Mouse (Mus musculus) liver, embryonic 11.5 days (tissue): Measurements from ENCODE around the gene Krt81. TPM values are rescaled to one million over a fixed set of nuclear protein-coding genes. Genes with fewer than 3 reads are reported as not detected.
A peak's percentile ranks its signal among the peaks of the same experiment; 100 is the strongest.

Source experiments
- ATAC-seq: fragments of 200-750 bp; cut with Nextera tagmentation; replicated peaks from 2 replicates; pipeline ENCODE4 v1.8.0; 2017; ENCODE audit warnings: moderate number of reproducible peaks, mild to moderate bottlenecking, moderate TSS enrichment, moderate library complexity; ENCODE audit not compliant: low FRiP score
- DNase-seq: peaks from one replicate; pipeline ENCODE4 v3.0.0-alpha.2; 2017; ENCODE audit warnings: low spot score
- H3K27ac ChIP-seq: fragments of 300-500 bp; sonication (generic); 2 replicates; pipeline ENCODE4 v1.5.1; 2014; ENCODE audit warnings: mild to moderate bottlenecking, low read depth, low read length, control low read depth
- H3K27me3 ChIP-seq: fragments of 300-500 bp; sonication (generic); replicated peaks from 2 replicates; pipeline ENCODE4 v1.6.1; 2014; ENCODE audit warnings: low read length, mixed read lengths; ENCODE audit not compliant: control insufficient read depth, insufficient read depth
- H3K36me3 ChIP-seq: fragments of 300-500 bp; sonication (generic); 2 replicates; pipeline ENCODE4 v1.6.1; 2014; ENCODE audit warnings: mild to moderate bottlenecking, low read length, moderate library complexity, mixed read lengths; ENCODE audit not compliant: control insufficient read depth, insufficient read depth
- H3K4me1 ChIP-seq: fragments of 300-500 bp; sonication (generic); replicated peaks from 2 replicates; pipeline ENCODE4 v1.6.1; 2014; ENCODE audit warnings: low read length, mixed read lengths; ENCODE audit not compliant: control insufficient read depth, insufficient read depth
- H3K4me2 ChIP-seq: fragments of 300-500 bp; sonication (generic); 2 replicates; pipeline ENCODE4 v1.6.1; 2014; ENCODE audit warnings: mild to moderate bottlenecking, control low read depth, moderate library complexity
- H3K4me3 ChIP-seq: fragments of 300-500 bp; sonication (generic); 2 replicates; pipeline ENCODE4 v1.5.1; 2014; ENCODE audit warnings: low read depth, low read length, control low read depth
- H3K9ac ChIP-seq: fragments of 300-500 bp; sonication (generic); 2 replicates; pipeline ENCODE4 v1.6.1; 2014; ENCODE audit warnings: low read depth, low read length, control low read depth
- H3K9me3 ChIP-seq: fragments of 300-500 bp; sonication (generic); 2 replicates; pipeline ENCODE4 v1.6.1; 2016; ENCODE audit warnings: low read length, inconsistent platforms, mixed read lengths; ENCODE audit not compliant: control insufficient read depth
- WGBS: fragments of 180-500 bp; shearing (Covaris S2); extraction: QIAGEN DNeasy Blood & Tissue Kit; methylation state at CpG from one replicate; pipeline ENCODE4 v1.1.7; 2014; 5-methylcytosine and 5-hydroxymethylcytosine counted together
- polyA plus RNA-seq: library from polyadenylated mRNA; unstranded; fragments of >200 nt; fragmentation: Nextera tagmentation; extraction: Ambion mirVana; gene quantifications from 2 replicates; pipeline ENCODE4 v1.2.1, GENCODE M21; 2014

Krt81 gene
- polyA plus RNA-seq, 1 experiment from 2014 or later, result not detected

DNA sequence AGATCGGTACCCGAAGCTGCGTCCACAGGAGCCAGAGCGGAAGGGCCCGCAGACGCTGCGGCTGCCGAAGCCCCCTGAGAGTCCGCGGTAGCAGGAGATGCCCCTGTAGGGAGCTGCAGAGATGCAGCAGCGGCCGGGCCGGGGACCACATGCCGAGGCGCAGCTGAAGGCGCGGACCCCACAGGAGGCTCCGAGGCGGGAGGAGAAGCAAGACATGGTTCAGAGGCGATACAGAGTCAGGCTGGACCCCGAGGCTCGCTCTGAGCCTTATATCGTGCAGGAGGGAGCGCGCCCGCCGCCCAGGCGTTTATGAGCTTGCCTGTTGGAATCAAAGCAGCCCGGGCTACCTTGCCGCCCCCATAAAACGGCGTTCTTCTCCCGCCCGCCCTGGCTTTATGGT, 25.0 kb downstream of the Krt81 start, which contains the start of gene Krt87:
TSS of gene Krt87 (minus strand) at position 250 of the 400 bp plus-strand sequence.
- no peak for DNase-seq
- H3K27ac ChIP-seq, result no peak within 1 kb of the TSS
- WGBS, result 5% methylated on average over 34 of the region's 34 CpGs
- no peak for ATAC-seq
- H3K36me3 ChIP-seq, result no peaks in the 10 kb centered on the region
- no peak within 1 kb of the TSS for H3K9ac ChIP-seq
- H3K9me3 ChIP-seq, result no peaks in the 10 kb centered on the region
- H3K27me3 ChIP-seq, result peaks cover 36% of the 10 kb centered on the region
- H3K4me2 ChIP-seq, result peak within 1 kb of the TSS; percentile 40
- H3K4me3 ChIP-seq, result no peak within 1 kb of the TSS
- H3K4me1 ChIP-seq, result no peaks in the 10 kb centered on the region

DNA sequence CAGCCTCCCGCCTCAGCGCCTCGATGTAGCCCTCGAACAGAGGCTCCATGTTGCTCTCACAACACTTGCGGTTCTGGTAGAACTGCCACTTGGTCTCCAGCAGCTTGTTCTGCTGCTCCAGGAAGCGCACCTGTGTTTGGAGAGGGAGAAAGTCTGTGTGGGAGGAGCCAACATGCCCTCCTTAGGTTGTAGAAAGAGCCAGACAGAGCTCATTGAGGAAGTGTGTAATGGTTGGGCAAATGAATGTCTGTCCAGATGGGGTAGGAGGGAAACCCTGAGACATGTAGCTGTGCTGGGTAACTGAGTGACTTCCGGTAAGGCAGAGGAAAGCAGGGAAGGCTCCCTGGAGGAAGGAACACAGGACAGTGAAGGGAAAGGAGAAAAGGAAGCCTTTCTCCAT, 26.9 kb downstream of the Krt81 start:
- H3K4me1 ChIP-seq, result no peaks in the 10 kb centered on the region
- no peaks in the 10 kb centered on the region for H3K9me3 ChIP-seq
- H3K27me3 ChIP-seq, result peaks cover 36% of the 10 kb centered on the region
- H3K4me2 ChIP-seq, result no peak overlapping the region
- ATAC-seq (no peak), DNase-seq (no peak)
- H3K27ac ChIP-seq, result no peak overlapping the region
- H3K4me3 ChIP-seq, result no peak overlapping the region
- H3K9ac ChIP-seq, result no peak overlapping the region
- no peaks in the 10 kb centered on the region for H3K36me3 ChIP-seq
- 75% methylated on average over 7 of the region's 7 CpGs for WGBS

DNA sequence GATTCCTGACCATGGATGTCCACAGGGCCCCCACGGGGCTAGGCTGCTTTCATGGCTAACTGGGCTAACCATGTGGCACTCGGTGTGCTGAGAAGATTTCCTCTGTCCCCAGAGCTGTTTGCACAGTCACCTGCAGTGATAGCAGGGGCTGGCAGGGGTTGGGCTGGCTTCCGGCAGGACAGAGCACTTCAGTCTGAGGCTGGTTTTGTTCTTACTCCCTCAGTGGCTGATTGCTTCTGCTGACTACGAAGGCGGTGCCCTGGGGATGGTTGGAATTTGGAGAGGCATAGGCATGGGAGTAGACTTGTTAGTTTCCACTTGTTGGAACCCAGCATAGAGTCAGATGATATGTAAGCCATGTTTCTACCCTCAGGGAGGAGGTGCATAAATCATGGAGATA, 38.6 kb downstream of the Krt81 start:
- H3K27me3 ChIP-seq, result no peaks in the 10 kb centered on the region
- no peak overlapping the region for H3K9ac ChIP-seq
- H3K4me1 ChIP-seq, result no peaks in the 10 kb centered on the region
- WGBS, result 34% methylated on average over 5 of the region's 5 CpGs
- H3K9me3 ChIP-seq, result no peaks in the 10 kb centered on the region
- no peak overlapping the region for H3K4me2 ChIP-seq
- DNase-seq, result no peak
- no peak for ATAC-seq
- H3K27ac ChIP-seq, result no peak overlapping the region
- H3K36me3 ChIP-seq, result no peaks in the 10 kb centered on the region
- no peak overlapping the region for H3K4me3 ChIP-seq

DNA sequence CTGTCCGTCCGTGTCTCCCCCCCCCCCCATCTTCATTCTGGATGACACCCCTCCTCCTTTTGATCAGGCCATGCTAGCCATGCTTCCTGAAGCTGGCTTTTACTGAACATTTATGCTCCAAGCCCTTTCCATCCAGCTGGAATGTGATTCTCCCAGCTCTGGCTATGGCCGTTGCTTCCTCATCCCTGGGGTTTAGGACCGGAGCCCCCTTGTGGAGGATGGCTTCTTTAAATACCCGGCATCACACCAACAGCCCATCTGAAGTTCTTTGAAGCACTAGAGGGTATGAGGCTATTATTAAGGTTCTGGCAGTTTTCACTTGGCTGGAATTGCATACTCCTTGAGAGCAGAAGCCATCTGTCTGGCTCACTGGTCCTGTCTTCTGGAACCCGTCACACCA, 42.6 kb downstream of the Krt81 start:
- Histone ChIP-seq H3K4me2 (no peak overlapping the region), H3K27ac (no peak overlapping the region), H3K9ac (no peak overlapping the region), H3K27me3 (no peaks in the 10 kb centered on the region), H3K9me3 (no peaks in the 10 kb centered on the region), H3K36me3 (no peaks in the 10 kb centered on the region), H3K4me3 (no peak overlapping the region), H3K4me1 (no peaks in the 10 kb centered on the region)
- no peak for ATAC-seq
- 48% methylated on average over 6 of the region's 6 CpGs for WGBS
- no peak for DNase-seq

GRCm38 (mm10) chr15:101418950-101419349, 44.6 kb downstream of the Krt81 start:
- no peak overlapping the region for H3K4me3 ChIP-seq
- H3K4me2 ChIP-seq, result no peak overlapping the region
- no peaks in the 10 kb centered on the region for H3K36me3 ChIP-seq
- H3K27me3 ChIP-seq, result no peaks in the 10 kb centered on the region
- ATAC-seq, result no peak
- WGBS, result 72% methylated on average over 4 of the region's 4 CpGs
- H3K9me3 ChIP-seq, result no peaks in the 10 kb centered on the region
- 0 out of 2 replicates have a peak, but pooled peaks cover 2% of the 10 kb centered on the region for H3K4me1 ChIP-seq
- no peak overlapping the region for H3K27ac ChIP-seq
- no peak overlapping the region for H3K9ac ChIP-seq
- no peak for DNase-seq

GRCm38 (mm10) chr15:101414807-101415565, 48.6 kb downstream of the Krt81 start:
- ATAC-seq (no peak), DNase-seq (no peak)
- H3K27me3 ChIP-seq, result peaks cover 27% of the 10 kb centered on the region
- WGBS, result 39% methylated on average over 11 of the region's 11 CpGs
- no peak overlapping the region for H3K27ac ChIP-seq
- no peak overlapping the region for H3K4me3 ChIP-seq
- no peak overlapping the region for H3K9ac ChIP-seq
- H3K9me3 ChIP-seq, result no peaks in the 10 kb centered on the region
- H3K4me1 ChIP-seq, result peaks cover 2% of the 10 kb centered on the region; the same call in 1 of the 2 replicates
- H3K4me2 ChIP-seq, result no peak overlapping the region
- no peaks in the 10 kb centered on the region for H3K36me3 ChIP-seq

- Histone ChIP-seq H3K9ac (no peak overlapping the region), H3K4me2 (no peak overlapping the region), H3K9me3 (no peaks in the 10 kb centered on the region), H3K27me3 (peaks cover 27% of the 10 kb centered on the region), H3K27ac (no peak overlapping the region), H3K36me3 (no peaks in the 10 kb centered on the region), H3K4me3 (no peak overlapping the region), H3K4me1 (peaks cover 2% of the 10 kb centered on the region; the same call in 1 of the 2 replicates)
- DNase-seq, result no peak
- ATAC-seq, result no peak
- 49% methylated on average over 7 of the region's 7 CpGs for WGBS
Measured at GRCm38 (mm10) chr15:101413916-101414635, 49.5 kb downstream of the Krt81 start.

GRCm38 (mm10) chr15:101412188-101412587, 51.4 kb downstream of the Krt81 start:
- Histone ChIP-seq H3K4me3 (no peak overlapping the region), H3K27me3 (peaks cover 27% of the 10 kb centered on the region), H3K4me2 (peak overlapping the region; percentile 4), H3K4me1 (peaks cover 2% of the 10 kb centered on the region; the same call in 1 of the 2 replicates), H3K9me3 (no peaks in the 10 kb centered on the region), H3K9ac (no peak overlapping the region), H3K36me3 (no peaks in the 10 kb centered on the region), H3K27ac (no peak overlapping the region)
- ATAC-seq (no peak), DNase-seq (no peak)
- WGBS, result 26% methylated on average over 31 of the region's 31 CpGs
